Mouse (Mus musculus): Measurements from ENCODE around the gene Celf2.

Gene Celf2

GRCm38 (mm10) chr2:6869956-6870710 lies 639.2 kb downstream of the Celf2 start:
- no peak for DNase-seq (ENCODE audit: low spot score)

DNA sequence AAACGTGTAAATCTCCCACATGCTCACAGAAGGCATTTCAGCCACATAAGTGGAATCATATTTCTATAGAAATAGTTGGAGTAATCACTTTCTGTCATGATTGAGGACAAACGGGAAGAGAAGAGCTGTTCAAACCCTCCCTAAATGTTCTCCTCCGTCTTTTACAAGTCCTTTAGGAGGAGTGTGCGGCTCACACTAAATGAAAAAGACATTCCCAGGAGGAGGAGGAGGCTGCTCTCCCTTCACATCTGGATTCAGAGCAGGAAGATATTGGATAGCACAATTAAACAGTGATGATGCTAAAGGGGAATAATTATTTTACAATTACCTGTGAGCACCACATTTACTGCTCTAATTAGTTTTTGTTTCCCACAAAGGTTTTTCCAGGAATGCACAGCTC lies 642.1 kb downstream of the Celf2 start:
- DNase-seq (ENCODE audit: low spot score) = no peak

- DNase-seq (ENCODE audit: low spot score) = no peak
Measured at GRCm38 (mm10) chr2:6865785-6866184, 643.6 kb downstream of the Celf2 start.

GRCm38 (mm10) chr2:6850102-6850644 lies 659.2 kb downstream of the Celf2 start:
- no peak for DNase-seq (ENCODE audit: low spot score)

GRCm38 (mm10) chr2:6849388-6849787 lies 660.0 kb downstream of the Celf2 start:
- no peak for DNase-seq (ENCODE audit: low spot score)

GRCm38 (mm10) chr2:6830021-6830420 lies 679.3 kb downstream of the Celf2 start:
- DNase-seq (ENCODE audit: low spot score) = no peak

DNA sequence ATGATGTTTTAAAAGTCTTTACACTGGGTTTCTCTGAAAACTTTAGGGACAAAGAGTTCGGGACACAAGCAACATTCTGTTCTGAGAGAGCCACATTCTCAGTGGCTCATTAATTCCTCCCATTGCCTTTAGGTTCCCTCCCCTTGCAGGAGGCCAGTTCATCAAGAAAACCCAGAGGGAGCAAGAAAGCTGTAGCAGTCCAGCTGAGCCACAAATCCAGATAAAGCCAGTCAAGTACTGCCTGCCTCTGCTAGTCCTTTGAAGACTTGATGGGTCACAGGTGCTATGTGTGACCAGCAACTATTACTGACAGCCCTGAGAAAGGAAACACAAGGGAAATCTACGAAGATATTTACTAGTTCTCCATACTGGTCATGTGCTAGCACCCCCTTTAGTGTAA lies 681.8 kb downstream of the Celf2 start:
- DNase-seq (ENCODE audit: low spot score) = no peak

GRCm38 (mm10) chr2:6823021-6823420 lies 686.3 kb downstream of the Celf2 start:
- no peak for DNase-seq (ENCODE audit: low spot score)

DNA sequence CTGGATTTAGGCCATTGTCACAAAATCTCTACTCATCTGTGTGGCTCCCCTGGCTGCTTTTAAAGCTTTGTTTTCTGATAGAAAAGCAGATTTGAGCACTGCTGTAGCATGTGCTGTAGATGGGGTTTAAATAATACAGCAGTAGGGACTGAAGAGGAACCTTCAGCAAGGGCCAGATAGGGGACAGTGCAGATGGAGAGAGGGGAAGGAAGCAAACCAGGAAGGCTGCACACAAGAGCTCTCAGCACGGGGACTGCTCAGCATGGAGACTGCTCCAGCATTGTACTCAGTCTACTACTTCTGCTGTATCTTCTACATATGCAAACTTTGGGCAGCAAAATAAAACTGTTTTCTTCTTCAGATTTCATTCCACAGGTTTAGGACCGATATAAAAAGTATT lies 687.8 kb downstream of the Celf2 start:
- no peak for DNase-seq (ENCODE audit: low spot score)

DNA sequence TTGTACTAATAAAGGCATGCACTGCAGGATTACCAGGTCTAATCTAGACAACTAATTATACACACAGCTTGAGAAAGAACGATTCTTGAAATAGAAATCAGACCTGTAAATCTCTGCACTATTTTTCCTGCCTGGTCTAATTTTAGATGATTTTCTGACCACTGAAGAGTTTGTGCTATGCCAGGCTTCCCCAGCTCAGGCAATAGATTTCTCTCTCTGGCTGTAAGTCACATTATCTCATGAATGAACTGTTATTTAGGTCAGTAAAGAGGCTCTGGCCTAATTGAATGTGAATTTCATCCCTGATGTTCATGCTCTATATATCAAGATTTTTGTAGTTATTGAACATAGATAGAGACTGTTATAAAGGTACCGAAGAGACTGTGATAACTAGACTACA lies 694.1 kb downstream of the Celf2 start:
- no peak for DNase-seq (ENCODE audit: low spot score)

GRCm38 (mm10) chr2:6808736-6809135 lies 700.6 kb downstream of the Celf2 start:
- DNase-seq (ENCODE audit: low spot score) = no peak

DNA sequence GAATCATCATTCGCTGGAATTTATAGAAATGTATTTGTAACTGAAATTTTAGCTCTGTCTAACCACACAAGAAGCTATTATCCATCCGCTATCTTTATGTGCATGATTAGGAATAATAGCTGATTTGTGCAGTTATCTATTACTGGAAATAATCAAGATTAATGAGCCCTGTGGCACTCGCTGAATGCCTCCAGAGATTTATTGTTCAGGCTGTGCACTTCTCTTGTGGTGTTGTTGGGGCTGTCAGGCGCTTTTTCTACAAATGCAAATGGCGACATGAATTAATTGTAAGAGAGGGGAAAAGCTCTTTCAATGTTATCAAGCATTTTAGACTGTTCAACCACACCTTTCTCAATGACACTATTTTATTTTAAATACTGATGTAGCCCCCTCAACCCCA lies 712.6 kb downstream of the Celf2 start:
- no peak for DNase-seq (ENCODE audit: low spot score)

- DNase-seq (ENCODE audit: low spot score) = no peak
Measured at GRCm38 (mm10) chr2:6795995-6796588, 713.3 kb downstream of the Celf2 start.

DNA sequence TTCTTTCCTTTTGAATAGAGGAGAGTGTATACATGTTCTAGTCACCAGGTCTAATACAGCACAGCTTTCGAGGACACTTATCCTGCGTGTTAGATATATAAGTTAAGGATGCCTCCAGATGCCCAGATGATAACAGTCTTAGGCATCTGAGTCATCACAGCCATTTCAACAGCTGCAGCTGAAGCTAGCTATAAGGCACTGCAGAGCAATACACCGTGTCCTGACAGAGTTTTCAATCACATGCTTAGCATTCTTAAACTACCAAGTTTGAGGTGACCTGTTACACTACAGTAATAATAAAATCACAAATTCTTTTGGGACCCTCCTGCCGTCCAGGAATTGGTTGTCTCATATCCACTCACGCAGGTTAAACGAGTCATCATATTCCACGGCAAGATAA lies 714.5 kb downstream of the Celf2 start:
- no peak for DNase-seq (ENCODE audit: low spot score)

GRCm38 (mm10) chr2:6790876-6791275 lies 718.5 kb downstream of the Celf2 start:
- DNase-seq (ENCODE audit: low spot score) = no peak

DNA sequence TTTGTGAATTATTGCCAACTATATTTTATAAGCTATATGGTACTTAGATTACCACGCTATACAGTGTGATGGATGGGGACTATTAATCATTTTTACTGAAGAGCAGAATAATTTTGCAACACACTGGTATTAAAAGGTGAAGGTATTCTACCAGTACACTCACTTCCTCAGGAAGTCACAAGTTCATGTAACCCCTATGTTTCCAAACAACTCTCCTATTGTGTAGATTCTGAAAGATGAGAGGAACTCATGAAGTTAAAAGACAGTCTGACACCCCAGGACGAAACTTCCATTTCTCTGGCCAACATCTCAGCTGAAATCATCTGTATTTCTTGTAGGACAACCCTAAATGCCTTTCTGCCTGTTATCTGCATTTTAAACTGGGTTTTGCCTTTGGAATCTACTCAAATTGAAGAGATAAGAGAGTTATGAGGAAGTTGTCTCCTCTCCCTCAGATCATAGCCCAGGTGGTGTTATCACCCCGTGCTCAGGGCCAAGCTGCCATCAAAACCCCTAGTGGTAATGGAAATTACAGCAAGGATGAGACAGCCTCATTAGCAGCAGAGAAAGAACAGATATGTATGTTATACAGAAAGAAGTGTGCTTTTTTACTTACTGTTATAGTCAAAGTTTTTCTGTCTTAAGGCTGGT lies 722.7 kb downstream of the Celf2 start:
- DNase-seq (ENCODE audit: low spot score) = no peak

DNA sequence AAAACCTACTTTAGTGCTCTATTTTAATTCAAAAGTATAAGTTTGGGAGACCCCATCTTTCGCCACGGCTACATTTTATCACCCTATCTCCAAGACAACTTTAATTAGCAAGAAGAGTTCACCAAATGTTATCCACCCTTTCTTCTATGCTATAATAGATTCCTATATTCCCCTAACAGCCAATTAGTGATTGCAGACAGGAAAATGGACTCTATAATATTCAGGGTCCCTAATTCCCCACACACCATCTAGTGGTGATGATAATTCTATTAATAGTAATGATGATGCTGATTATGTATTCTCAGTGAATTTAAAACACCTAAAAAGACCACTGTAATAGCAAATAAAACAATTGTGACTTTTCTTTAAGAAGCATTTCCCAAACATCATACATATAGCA lies 739.1 kb downstream of the Celf2 start:
- no peak for DNase-seq (ENCODE audit: low spot score)

- no peak for DNase-seq (ENCODE audit: low spot score)
Measured at GRCm38 (mm10) chr2:6762381-6762780, 747.0 kb downstream of the Celf2 start.

DNA sequence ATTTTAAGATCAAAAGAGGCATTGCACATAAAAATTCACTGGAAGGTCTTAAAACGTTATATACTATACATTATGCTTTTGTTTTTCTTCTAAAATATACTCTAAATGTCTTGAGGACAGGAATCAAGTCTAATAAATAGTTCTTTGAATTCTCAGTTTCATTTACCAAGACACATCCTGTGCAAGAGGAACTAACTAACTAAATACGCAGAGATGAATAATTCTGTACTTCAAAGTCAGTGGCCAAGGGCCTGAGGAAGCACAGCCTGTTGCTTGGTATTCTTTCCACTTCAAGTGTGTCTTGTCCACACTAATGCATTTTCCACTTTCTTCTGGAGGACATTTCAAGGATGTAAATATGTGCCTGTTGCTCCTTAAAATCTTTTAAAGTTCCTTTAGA lies 766.2 kb downstream of the Celf2 start:
- no peak for DNase-seq (ENCODE audit: low spot score)

- DNase-seq (ENCODE audit: low spot score) = no peak
Measured at GRCm38 (mm10) chr2:6739998-6740668, 769.2 kb downstream of the Celf2 start.

GRCm38 (mm10) chr2:6732026-6732425 lies 777.3 kb downstream of the Celf2 start:
- no peak for DNase-seq (ENCODE audit: low spot score)

DNA sequence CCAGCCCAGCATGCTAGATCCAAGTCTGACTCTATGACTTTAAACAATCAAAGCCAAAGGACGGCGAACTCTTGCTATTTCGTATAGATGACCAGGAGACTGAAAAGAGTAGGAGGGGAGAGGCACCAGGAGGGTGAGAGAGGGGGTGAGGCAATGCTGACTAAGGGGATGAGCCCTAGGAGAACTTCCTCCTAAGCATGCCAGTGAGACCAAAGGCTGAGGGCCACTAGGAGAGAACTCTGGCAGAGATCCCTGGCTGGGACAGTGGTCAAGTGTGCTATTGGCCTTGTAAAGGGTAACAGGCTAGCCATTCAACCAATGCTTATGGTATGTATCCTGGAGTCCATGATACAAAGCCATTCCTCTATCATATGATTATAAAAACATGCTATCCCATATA lies 778.5 kb downstream of the Celf2 start:
- no peak for DNase-seq (ENCODE audit: low spot score)

DNA sequence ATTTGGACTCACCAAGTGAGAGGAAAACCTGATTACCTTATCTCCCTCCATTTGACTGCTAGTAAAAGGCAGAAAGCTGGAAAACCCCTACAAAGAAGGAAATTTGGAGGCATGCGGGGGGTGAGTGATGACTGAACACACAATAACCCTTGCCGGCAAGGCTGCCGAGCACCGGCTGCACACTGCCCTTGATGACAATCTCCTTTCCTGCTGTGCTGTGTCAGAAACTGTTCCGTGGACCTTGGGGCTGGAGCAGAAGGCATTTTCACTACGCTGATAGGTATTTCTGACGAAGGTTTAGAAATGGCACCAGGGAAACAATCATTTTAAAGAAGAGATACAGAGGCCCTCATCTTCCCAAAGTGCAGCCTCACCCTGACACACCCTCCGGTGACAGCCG lies 779.4 kb downstream of the Celf2 start:
- no peak for DNase-seq (ENCODE audit: low spot score)

Data from ovary, adult 18-20 months (tissue).